Mouse (Mus musculus) embryonic fibroblast, embryonic 13.5 days (primary cell): ENCODE measurements around the gene Gdpgp1. TPM values are rescaled to one million over a fixed set of nuclear protein-coding genes. Genes with fewer than 3 reads are reported as not detected.

ENCODE experiments used
- H3K27ac ChIP-seq: 2 replicates; pipeline ENCODE4 v1.5.1; 2012; ENCODE audit warnings: low read length, control low read depth, inconsistent platforms; ENCODE audit not compliant: insufficient read depth
- H3K4me1 ChIP-seq: 2 replicates; pipeline ENCODE4 v1.6.1; 2011; ENCODE audit warnings: low read length; ENCODE audit not compliant: control insufficient read depth, insufficient read depth
- H3K4me3 ChIP-seq: 2 replicates; pipeline ENCODE4 v1.5.1; 2011; ENCODE audit warnings: mild to moderate bottlenecking, control low read depth, low read length; ENCODE audit not compliant: insufficient read depth
- CTCF ChIP-seq: IDR thresholded peaks from 2 replicates; pipeline ENCODE4 v1.5.1; 2011; ENCODE audit warnings: mild to moderate bottlenecking, control low read depth, low read length, moderate library complexity, borderline replicate concordance; ENCODE audit not compliant: insufficient read depth
- POLR2A ChIP-seq: IDR thresholded peaks from 2 replicates; pipeline ENCODE4 v1.6.1; 2011; ENCODE audit warnings: low read depth, mild to moderate bottlenecking, control low read depth, low read length, moderate library complexity
- polyA plus RNA-seq: library from polyadenylated mRNA; stranded (reverse); fragments of >200 nt; gene quantifications from 2 replicates; pipeline ENCODE4 v1.2.4, GENCODE M21; 2011; ENCODE audit warnings: low read depth; ENCODE audit not compliant: missing spikeins, insufficient read length

The Gdpgp1 gene
- polyA plus RNA-seq, 1 experiment: 1.8 TPM

GRCm38 (mm10) chr7:80215398-80215797 is 17.3 kb upstream of the Gdpgp1 start:
- TF ChIP-seq POLR2A (no peak), CTCF (peak; percentile 82)
- Histone ChIP-seq H3K27ac (no peak overlapping the region), H3K4me3 (no peak overlapping the region), H3K4me1 (no peaks in the 10 kb centered on the region)

GRCm38 (mm10) chr7:80216566-80216965 is 16.1 kb upstream of the Gdpgp1 start:
- TF ChIP-seq POLR2A: no peak
- no peak for TF ChIP-seq CTCF
- no peak overlapping the region for H3K27ac ChIP-seq
- H3K4me3 ChIP-seq: no peak overlapping the region
- no peaks in the 10 kb centered on the region for H3K4me1 ChIP-seq

GRCm38 (mm10) chr7:80218666-80219065 is 14.0 kb upstream of the Gdpgp1 start:
- Histone ChIP-seq H3K4me1 (no peaks in the 10 kb centered on the region), H3K27ac (no peak overlapping the region), H3K4me3 (no peak overlapping the region)
- TF ChIP-seq CTCF: no peak

- H3K4me3 ChIP-seq: no peak overlapping the region
- TF ChIP-seq CTCF: no peak
- no peak for TF ChIP-seq POLR2A
- no peaks in the 10 kb centered on the region for H3K4me1 ChIP-seq
- no peak overlapping the region for H3K27ac ChIP-seq
These were observed 12.3 kb upstream of the Gdpgp1 start for GRCm38 (mm10) chr7:80220237-80220797.

- no peak overlapping the region for H3K4me3 ChIP-seq
- no peaks in the 10 kb centered on the region for H3K4me1 ChIP-seq
- no peak overlapping the region for H3K27ac ChIP-seq
- no peak for TF ChIP-seq CTCF
- no peak for TF ChIP-seq POLR2A
These were observed 11.4 kb upstream of the Gdpgp1 start for GRCm38 (mm10) chr7:80221179-80221750.

- Histone ChIP-seq H3K4me3 (no peak overlapping the region), H3K4me1 (no peaks in the 10 kb centered on the region; the same call in 1 of the 2 replicates), H3K27ac (no peak overlapping the region)
- TF ChIP-seq POLR2A: no peak
- TF ChIP-seq CTCF: no peak
These were observed 5.6 kb upstream of the Gdpgp1 start for GRCm38 (mm10) chr7:80227065-80227464.

- H3K4me1 ChIP-seq: peaks cover 2% of the 10 kb centered on the region
- H3K27ac ChIP-seq: no peak overlapping the region
- TF ChIP-seq CTCF (no peak), POLR2A (no peak)
- H3K4me3 ChIP-seq: no peak overlapping the region
These were observed 2.5 kb upstream of the Gdpgp1 start for GRCm38 (mm10) chr7:80230196-80230595.

GRCm38 (mm10) chr7:80231971-80232488 is 635 bp upstream of the Gdpgp1 start:
- Histone ChIP-seq H3K27ac (peak overlapping the region; percentile 17; the same call in 1 of the 2 replicates), H3K4me3 (peak overlapping the region; percentile 66), H3K4me1 (peaks cover 2% of the 10 kb centered on the region)
- no peak for TF ChIP-seq CTCF
- TF ChIP-seq POLR2A: no peak; the same call in 1 of the 2 replicates

- Histone ChIP-seq H3K4me3 (peak overlapping the region; percentile 18; the same call in 1 of the 2 replicates), H3K27ac (no peak overlapping the region), H3K4me1 (peaks cover 2% of the 10 kb centered on the region)
- TF ChIP-seq CTCF (no peak), POLR2A (no peak)
These were observed 1.1 kb downstream of the Gdpgp1 start for GRCm38 (mm10) chr7:80233799-80234198.

GRCm38 (mm10) chr7:80238542-80238941 is 5.9 kb downstream of the Gdpgp1 start:
- TF ChIP-seq POLR2A (no peak), CTCF (no peak)
- H3K4me3 ChIP-seq: no peak overlapping the region
- H3K4me1 ChIP-seq: peaks cover 2% of the 10 kb centered on the region; the same call in 1 of the 2 replicates
- no peak overlapping the region for H3K27ac ChIP-seq
